Comparison of ENCODE assay signal across 29 mouse cellular contexts in genomic region chr10:76685451-76686017, GRCm38 (mm10). TPM values are rescaled to one million over a fixed set of nuclear protein-coding genes. Genes with fewer than 3 reads are reported as not detected.
DNase-seq lines count a peak whose midpoint lies in the region; ATAC-seq and TF ChIP-seq lines count a peak whose summit lies in the region.
"Had no signal": no experiment of that assay in that cellular context is flagged by ENCODE, and none has a peak within 500 bp of the region (broad histone marks: within the 10 kb centered on the region; RNA-seq: fewer than 3 reads in every experiment).

No protein-coding gene starts in this region.

- H3K9me3 ChIP-seq in lung, embryonic 14.5 days (ENCODE audit: low read depth, low read length), result no peaks in the 10 kb centered on the region
- H3K9me3 ChIP-seq in lung, embryonic 16.5 days (ENCODE audit: control insufficient read depth, low read length), result no peaks in the 10 kb centered on the region
- H3K9me3 ChIP-seq in liver, embryonic 11.5 days (ENCODE audit: control insufficient read depth, low read length), result no peaks in the 10 kb centered on the region
- H3K9me3 ChIP-seq: embryonic facial prominence, embryonic 12.5 days; forebrain, embryonic 12.5 days; G1E; megakaryocyte, embryonic 14.5 days; midbrain, embryonic 13.5 days had no signal

- TF ChIP-seq CTCF in lung, embryonic 14.5 days (IDR thresholded peaks at IDR 0.05; ENCODE audit: low read depth), result no peak

- peak; percentile 55 for DNase-seq in gastrocnemius, postnatal 14 days
- DNase-seq in gastrocnemius, adult 18-20 months (ENCODE audit: low spot score), result no peak
- DNase-seq in lung, embryonic 14.5 days, result peak; percentile 31
- no peak for DNase-seq in lung, postnatal 25 days (ENCODE audit: low spot score)
- peak; percentile 53 for DNase-seq in brain, adult 2 months (ENCODE audit: low read depth, low spot score)
- DNase-seq in liver, embryonic 11.5 days (ENCODE audit: low spot score), result no peak
- DNase-seq: B cell, adult 2 months; cerebellum, adult 11-12 months; cerebellum, postnatal 25 days; heart, postnatal 36 days; kidney, adult 8-10 months; kidney, postnatal 14 days; left cerebral cortex, postnatal 4 days; liver, postnatal 0 days; thymus, adult 18-20 months; thymus, postnatal 36 days had no signal

- no peaks in the 10 kb centered on the region for H3K36me3 ChIP-seq in lung, embryonic 14.5 days (ENCODE audit: insufficient read depth)
- H3K36me3 ChIP-seq in lung, embryonic 16.5 days (ENCODE audit: control insufficient read depth, insufficient read depth, low read length), result no peaks in the 10 kb centered on the region
- H3K36me3 ChIP-seq in liver, embryonic 11.5 days (ENCODE audit: control insufficient read depth, insufficient read depth, low read length), result no peaks in the 10 kb centered on the region
- H3K36me3 ChIP-seq: embryonic facial prominence, embryonic 12.5 days; forebrain, embryonic 12.5 days; G1E; midbrain, embryonic 13.5 days had no signal

- ATAC-seq in lung, embryonic 14.5 days (ENCODE audit: insufficient read depth), result no peak
- no peak for ATAC-seq in lung, embryonic 16.5 days (ENCODE audit: low read depth)
- ATAC-seq in liver, embryonic 11.5 days (replicated peaks; ENCODE audit: low FRiP score), result no peak
- no peak for ATAC-seq in erythroblast, adult 5-6 weeks (replicated peaks; ENCODE audit: low FRiP score, poor library complexity, severe bottlenecking)
- ATAC-seq: inflammation-experienced regulatory T-cells, adult 6 months; liver, postnatal 0 days; midbrain, embryonic 13.5 days; Patski had no signal

- peaks cover 22% of the 10 kb centered on the region for H3K4me1 ChIP-seq in lung, embryonic 14.5 days (ENCODE audit: insufficient read depth)
- peaks cover 26% of the 10 kb centered on the region for H3K4me1 ChIP-seq in lung, embryonic 16.5 days (replicated peaks; ENCODE audit: control insufficient read depth, insufficient read depth, low read length)
- no peaks in the 10 kb centered on the region; the same call in 1 of the 2 replicates for H3K4me1 ChIP-seq in liver, embryonic 11.5 days (replicated peaks; ENCODE audit: control insufficient read depth, insufficient read depth, low read length)
- H3K4me1 ChIP-seq: forebrain, embryonic 12.5 days; megakaryocyte, embryonic 14.5 days; midbrain, embryonic 13.5 days had no signal

- H3K4me3 ChIP-seq in lung, embryonic 14.5 days (ENCODE audit: low read depth, low read length), result no peak overlapping the region
- H3K4me3 ChIP-seq in lung, embryonic 16.5 days (ENCODE audit: low read length), result no peak overlapping the region
- no peak overlapping the region for H3K4me3 ChIP-seq in liver, embryonic 11.5 days (ENCODE audit: low read depth, low read length)
- H3K4me3 ChIP-seq: embryonic facial prominence, embryonic 12.5 days; erythroblast, embryonic 14.5 days; forebrain, embryonic 12.5 days; megakaryocyte, embryonic 14.5 days; midbrain, embryonic 13.5 days had no signal

- no peak overlapping the region for H3K4me2 ChIP-seq in lung, embryonic 14.5 days
- H3K4me2 ChIP-seq in lung, embryonic 16.5 days (ENCODE audit: low read depth, low read length), result no peak overlapping the region
- no peak overlapping the region for H3K4me2 ChIP-seq in liver, embryonic 11.5 days
- H3K4me2 ChIP-seq: embryonic facial prominence, embryonic 12.5 days; forebrain, embryonic 12.5 days; hindbrain, embryonic 14.5 days; midbrain, embryonic 13.5 days had no signal

- WGBS in lung, embryonic 14.5 days, result 81% methylated on average over 10 of the region's 10 CpGs
- WGBS in lung, embryonic 16.5 days, result 74% methylated on average over 10 of the region's 10 CpGs
- 86% methylated on average over 10 of the region's 10 CpGs for WGBS in liver, embryonic 11.5 days

- no peaks in the 10 kb centered on the region for H3K27me3 ChIP-seq in lung, embryonic 14.5 days (ENCODE audit: insufficient read depth, low read length)
- no peaks in the 10 kb centered on the region for H3K27me3 ChIP-seq in lung, embryonic 16.5 days (ENCODE audit: control insufficient read depth, insufficient read depth, low read depth, low read length)
- no peaks in the 10 kb centered on the region for H3K27me3 ChIP-seq in liver, embryonic 11.5 days (replicated peaks; ENCODE audit: control insufficient read depth, insufficient read depth, low read length)
- H3K27me3 ChIP-seq: embryonic facial prominence, embryonic 12.5 days; midbrain, embryonic 13.5 days had no signal

- no peak overlapping the region for H3K27ac ChIP-seq in lung, embryonic 14.5 days (ENCODE audit: low read depth)
- 0 out of 2 replicates have a peak overlapping the region, but pooled peaks have one; percentile 3 for H3K27ac ChIP-seq in lung, embryonic 16.5 days (ENCODE audit: low read length)
- H3K27ac ChIP-seq in liver, embryonic 11.5 days (ENCODE audit: low read depth, low read length), result no peak overlapping the region
- H3K27ac ChIP-seq: embryonic facial prominence, embryonic 12.5 days; forebrain, embryonic 12.5 days; hindbrain, embryonic 14.5 days; midbrain, embryonic 13.5 days had no signal

- no peak overlapping the region for H3K9ac ChIP-seq in lung, embryonic 14.5 days
- no peak overlapping the region for H3K9ac ChIP-seq in lung, embryonic 16.5 days (ENCODE audit: low read length)
- H3K9ac ChIP-seq in liver, embryonic 11.5 days (ENCODE audit: low read depth, low read length), result no peak overlapping the region
- H3K9ac ChIP-seq: embryonic facial prominence, embryonic 12.5 days; forebrain, embryonic 12.5 days; hindbrain, embryonic 14.5 days; liver, postnatal 0 days; midbrain, embryonic 13.5 days had no signal

- intact Hi-C loops in gastrocnemius, postnatal 14 days (cut with DNase I; ENCODE audit: low total_unique reads), result no loop called here

RNA-seq across cellular contexts. Expression of gene Col6a1, which starts 40.4 kb away (rescaled TPM):
- total RNA-seq in gastrocnemius, postnatal 14 days (2021), result 100 to 1,000 TPM; 223 to 260 TPM
- 10 to 100 TPM; 28.2 to 28.5 TPM for total RNA-seq in gastrocnemius, adult 18-20 months (2021)
- 215 and 226 TPM in 2 replicates for polyA plus RNA-seq in lung, embryonic 14.5 days (2014; fragmentation: Nextera tagmentation; extraction: Ambion mirVana)
- 329 and 333 TPM in 2 replicates for polyA plus RNA-seq in lung, embryonic 16.5 days (2015; fragmentation: Nextera tagmentation; extraction: Ambion mirVana)
- 18.1 and 20.8 TPM in 2 replicates for polyA plus RNA-seq in liver, embryonic 11.5 days (2014; fragmentation: Nextera tagmentation; extraction: Ambion mirVana)
- total RNA-seq in erythroblast, adult 5-6 weeks (2015; ENCODE audit: low replicate concordance), result 0.42 and 0.58 TPM in 2 replicates
- total RNA-seq in erythroblast, adult 5-6 weeks (2017; ENCODE audit: low replicate concordance), result 0.68 TPM in 1 of 2 replicates, not detected in the other
- total RNA-seq: granulocyte monocyte progenitor cell, adult 5-6 weeks; monocyte, adult 5-6 weeks had no signal
- polyA plus RNA-seq: erythroblast, embryonic 14.5 days; G1E; inflammation-experienced regulatory T-cells, adult 6 months had no signal

Comparison
In these comparisons a context has a peak if more than half of its experiments do, and no peak if none do; other contexts are left out.
1. DNase-seq: peak in gastrocnemius, postnatal 14 days (single experiment), lung, embryonic 14.5 days (single experiment) and brain, adult 2 months (single experiment); none in gastrocnemius, adult 18-20 months (single experiment), lung, postnatal 25 days (single experiment) and liver, embryonic 11.5 days (single experiment).
2. RNA of gene Col6a1, which starts 40.4 kb away (total RNA-seq): 223 to 260 TPM in gastrocnemius, postnatal 14 days and 28.2 to 28.5 TPM in gastrocnemius, adult 18-20 months; 0.42 to 0.68 TPM in erythroblast, adult 5-6 weeks; every median in the first group is over 10 times any median in the second.